Mouse (Mus musculus) adrenal gland, postnatal 4 days (tissue): ENCODE measurements around the gene Gprc5a. TPM values are rescaled to one million over a fixed set of nuclear protein-coding genes. Genes with fewer than 3 reads are reported as not detected.

Experiments used
- DNase-seq, 2 experiments: peaks; one replicate each; pipeline ENCODE4 v3.0.0; 2021 to 2022; ENCODE audit warnings: low spot score in 2 of 2, mixed read lengths in 2 of 2
- long read RNA-seq, 2 experiments: library from polyadenylated mRNA; stranded (forward); transcript quantifications; one replicate each; pipeline ENCODE4 v2.0.0; 2021
- total RNA-seq, 2 experiments: library from RNA; stranded (reverse); gene quantifications; 2 replicates each; pipeline ENCODE4 v1.2.3; 2021

Gene Gprc5a
- total RNA-seq: 1 to 10 TPM; 1.7 to 3.0 TPM
- long read RNA-seq, experiment 1, partial matches to known transcripts: 0 of 1 reads
- long read RNA-seq, experiment 1, other reads (novel, unspliced or antisense): 0 of 1 reads
- long read RNA-seq, experiment 2, partial matches to known transcripts: 0 of 5 reads
- long read RNA-seq, experiment 2, other reads (novel, unspliced or antisense): 1 of 5 reads

- DNase-seq: peak; percentile 10 to 14
Observed at GRCm38 (mm10) chr6:135065236-135065957, at the start of gene Gprc5a. TSS of gene Gprc5a (plus strand) at chr6:135065651.

GRCm38 (mm10) chr6:135017211-135017610, 48.2 kb upstream of the Gprc5a start:
- DNase-seq: no peak

GRCm38 (mm10) chr6:135019564-135019963, 45.9 kb upstream of the Gprc5a start:
- DNase-seq: no peak

- no peak for DNase-seq
Observed at GRCm38 (mm10) chr6:135021633-135022032, 43.8 kb upstream of the Gprc5a start.

- no peak for DNase-seq
Observed at GRCm38 (mm10) chr6:135023379-135023778, 42.1 kb upstream of the Gprc5a start.

GRCm38 (mm10) chr6:135024781-135025420, 40.5 kb upstream of the Gprc5a start:
- no peak for DNase-seq

- no peak for DNase-seq
Observed at GRCm38 (mm10) chr6:135026232-135026631, 39.2 kb upstream of the Gprc5a start.

- no peak for DNase-seq
Observed at GRCm38 (mm10) chr6:135026755-135027154, 38.7 kb upstream of the Gprc5a start.

GRCm38 (mm10) chr6:135029246-135029645, 36.2 kb upstream of the Gprc5a start:
- no peak for DNase-seq

GRCm38 (mm10) chr6:135038674-135039073, 26.8 kb upstream of the Gprc5a start:
- DNase-seq: no peak

- DNase-seq: no peak
Observed at GRCm38 (mm10) chr6:135040275-135040871, 25.1 kb upstream of the Gprc5a start.

- no peak for DNase-seq
Observed at GRCm38 (mm10) chr6:135041930-135042329, 23.5 kb upstream of the Gprc5a start.

- DNase-seq: no peak
Observed at GRCm38 (mm10) chr6:135047276-135047675, 18.2 kb upstream of the Gprc5a start.

GRCm38 (mm10) chr6:135048509-135048908, 16.9 kb upstream of the Gprc5a start:
- no peak for DNase-seq

GRCm38 (mm10) chr6:135048956-135049355, 16.5 kb upstream of the Gprc5a start:
- DNase-seq: no peak

- DNase-seq: no peak
Observed at GRCm38 (mm10) chr6:135053789-135054188, 11.7 kb upstream of the Gprc5a start.

- no peak for DNase-seq
Observed at GRCm38 (mm10) chr6:135055882-135056281, 9.6 kb upstream of the Gprc5a start.

- no peak for DNase-seq
Observed at GRCm38 (mm10) chr6:135060728-135061127, 4.7 kb upstream of the Gprc5a start.

- no peak for DNase-seq
Observed at GRCm38 (mm10) chr6:135064621-135065020, 830 bp upstream of the Gprc5a start.

GRCm38 (mm10) chr6:135066795-135067445, 1.5 kb downstream of the Gprc5a start:
- DNase-seq: no peak

GRCm38 (mm10) chr6:135068221-135068620, 2.8 kb downstream of the Gprc5a start:
- no peak for DNase-seq
